Mouse (Mus musculus) heart, embryonic 12.5 days (tissue): ENCODE data around the gene P2rx7. TPM values are rescaled to one million over a fixed set of nuclear protein-coding genes. Genes with fewer than 3 reads are reported as not detected.
A peak's percentile ranks its signal among the peaks of the same experiment; 100 is the strongest.

ENCODE experiments used
- ATAC-seq: fragments of 200-750 bp; cut with Nextera tagmentation; 2 replicates; pipeline ENCODE4 v1.8.0; 2017; ENCODE audit warnings: moderate TSS enrichment, moderate library complexity; ENCODE audit not compliant: insufficient number of reproducible peaks, low FRiP score
- H3K27ac ChIP-seq: fragments of 300-500 bp; sonication (generic); 2 replicates; pipeline ENCODE4 v1.5.1; 2016; ENCODE audit warnings: mild to moderate bottlenecking, moderate library complexity; ENCODE audit not compliant: poor library complexity, severe bottlenecking
- H3K27me3 ChIP-seq: fragments of 300-500 bp; sonication (generic); replicated peaks from 2 replicates; pipeline ENCODE4 v1.6.1; 2016; ENCODE audit warnings: mild to moderate bottlenecking, moderate library complexity
- H3K36me3 ChIP-seq: fragments of 300-500 bp; sonication (generic); 2 replicates; pipeline ENCODE4 v1.6.1; 2016; ENCODE audit warnings: mild to moderate bottlenecking, moderate library complexity
- H3K4me1 ChIP-seq: fragments of 300-500 bp; sonication (generic); replicated peaks from 2 replicates; pipeline ENCODE4 v1.6.1; 2016; ENCODE audit warnings: mild to moderate bottlenecking
- H3K4me2 ChIP-seq: fragments of 300-500 bp; sonication (generic); 2 replicates; pipeline ENCODE4 v1.6.1; 2016; ENCODE audit warnings: mild to moderate bottlenecking, moderate library complexity
- H3K4me3 ChIP-seq: fragments of 300-500 bp; sonication (generic); 2 replicates; pipeline ENCODE4 v1.5.1; 2016; ENCODE audit warnings: mild to moderate bottlenecking
- H3K9ac ChIP-seq: fragments of 300-500 bp; sonication (generic); 2 replicates; pipeline ENCODE4 v1.6.1; 2016; ENCODE audit warnings: mild to moderate bottlenecking, moderate library complexity
- H3K9me3 ChIP-seq: fragments of 300-500 bp; sonication (generic); replicated peaks from 2 replicates; pipeline ENCODE4 v1.6.1; 2016; ENCODE audit warnings: mild to moderate bottlenecking, moderate library complexity
- WGBS: fragments of 180-500 bp; shearing (Covaris S2); methylation state at CpG from one replicate; pipeline ENCODE4 v1.1.7; 2016; 5-methylcytosine and 5-hydroxymethylcytosine counted together
- polyA plus RNA-seq: library from polyadenylated mRNA; unstranded; fragments of >200 nt; fragmentation: Nextera tagmentation; extraction: Ambion mirVana; gene quantifications from 2 replicates; pipeline ENCODE4 v1.2.1, GENCODE M21; 2016

Gene P2rx7
- polyA plus RNA-seq, 1 experiment from 2014 or later = 0.91 TPM

DNA sequence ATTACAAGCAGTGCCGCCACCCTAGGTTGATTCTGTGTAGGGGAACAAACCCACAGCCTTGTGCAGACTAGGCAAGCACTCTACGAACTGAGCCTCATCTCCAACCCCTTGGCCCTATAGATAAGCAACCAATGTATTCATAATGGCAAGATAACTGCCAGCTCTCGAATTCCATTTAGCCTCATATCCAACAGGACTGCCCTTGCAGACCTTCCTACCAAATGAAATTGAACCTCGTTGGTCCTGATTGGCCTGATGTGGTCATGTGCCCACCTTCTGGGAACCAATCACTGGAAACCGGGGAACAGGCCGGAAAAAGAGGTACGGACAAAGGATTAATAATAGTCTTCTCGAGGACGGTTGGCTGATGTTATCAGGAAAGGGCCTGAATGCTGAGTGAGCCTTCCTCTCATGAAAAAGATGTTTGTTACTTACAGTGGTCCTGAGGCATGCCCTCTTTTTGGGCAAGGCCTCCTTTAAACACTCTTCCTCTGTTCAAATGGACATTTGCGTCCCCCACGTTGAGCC lies 18.7 kb upstream of the P2rx7 start:
- H3K4me1 ChIP-seq = peaks cover 44% of the 10 kb centered on the region
- H3K4me3 ChIP-seq = no peak overlapping the region
- H3K9ac ChIP-seq = no peak overlapping the region
- H3K4me2 ChIP-seq = no peak overlapping the region
- ATAC-seq = no peak
- H3K36me3 ChIP-seq = no peaks in the 10 kb centered on the region
- no peak overlapping the region for H3K27ac ChIP-seq
- no peaks in the 10 kb centered on the region for H3K27me3 ChIP-seq
- 83% methylated on average over 11 of the region's 11 CpGs for WGBS
- H3K9me3 ChIP-seq = no peaks in the 10 kb centered on the region

DNA sequence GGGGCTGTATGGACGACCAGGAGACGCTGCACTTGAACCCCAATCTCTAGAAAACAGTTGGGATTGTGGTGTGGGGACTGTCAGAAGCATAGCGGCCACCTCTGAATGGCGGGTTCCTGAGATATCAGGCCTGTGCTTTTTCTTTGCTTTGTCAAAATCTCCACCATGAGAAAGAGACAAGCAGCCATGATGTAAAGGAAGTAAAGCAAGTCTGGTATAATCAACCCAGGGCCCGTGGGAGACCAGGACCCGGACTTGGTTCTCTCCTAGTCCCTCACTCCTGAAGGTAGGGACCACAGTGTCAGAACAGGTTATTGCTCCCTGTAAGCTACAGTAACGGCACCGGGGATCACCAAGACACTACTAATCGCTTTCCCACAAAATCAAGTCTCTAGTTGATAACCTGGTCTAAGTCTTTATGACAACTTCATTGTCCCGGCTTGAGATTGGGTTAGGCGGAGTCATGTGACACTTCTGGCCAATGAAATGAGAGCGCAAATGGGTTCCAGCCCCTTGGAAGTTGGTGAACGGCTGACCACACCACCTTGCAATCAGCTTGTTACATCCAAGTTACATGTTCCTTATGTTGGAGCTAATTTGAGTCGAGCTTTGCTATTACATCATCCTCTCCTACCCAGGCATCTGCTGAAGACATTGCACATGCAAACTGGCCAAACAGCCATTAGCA lies 18.0 kb upstream of the P2rx7 start:
- H3K27ac ChIP-seq = 0 out of 2 replicates have a peak overlapping the region, but pooled peaks have one; percentile 28
- no peak overlapping the region for H3K9ac ChIP-seq
- H3K4me2 ChIP-seq = no peak overlapping the region
- no peaks in the 10 kb centered on the region for H3K9me3 ChIP-seq
- ATAC-seq = no peak
- H3K27me3 ChIP-seq = no peaks in the 10 kb centered on the region
- H3K36me3 ChIP-seq = no peaks in the 10 kb centered on the region
- no peak overlapping the region for H3K4me3 ChIP-seq
- H3K4me1 ChIP-seq = peaks cover 37% of the 10 kb centered on the region
- WGBS = 81% methylated on average over 14 of the region's 14 CpGs

DNA sequence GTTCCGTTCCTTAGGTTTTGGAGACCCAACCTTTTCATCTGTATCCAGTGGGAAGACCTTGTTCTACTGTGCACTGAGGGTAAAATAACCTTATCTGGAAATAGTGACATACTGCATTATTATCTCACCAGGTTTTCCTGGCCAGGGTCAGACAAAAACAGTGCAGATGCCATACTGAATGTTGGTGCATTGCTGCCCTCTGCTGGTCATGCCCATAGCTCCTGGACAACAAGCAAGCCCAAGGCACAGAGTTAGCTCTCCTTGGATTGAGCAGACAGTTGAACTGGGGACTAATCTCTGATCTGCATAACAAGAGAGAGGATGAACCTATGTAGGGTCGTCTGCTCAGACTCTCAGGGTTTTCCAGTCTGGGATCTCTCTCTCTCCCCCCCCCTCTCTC lies 16.5 kb upstream of the P2rx7 start:
- H3K9ac ChIP-seq = 0 out of 2 replicates have a peak overlapping the region, but pooled peaks have one; percentile 25
- H3K36me3 ChIP-seq = no peaks in the 10 kb centered on the region
- no peaks in the 10 kb centered on the region for H3K27me3 ChIP-seq
- WGBS = 28% methylated on average over 2 of the region's 2 CpGs
- H3K4me2 ChIP-seq = no peak overlapping the region
- no peak overlapping the region for H3K27ac ChIP-seq
- peak; percentile 78 for ATAC-seq
- no peaks in the 10 kb centered on the region for H3K9me3 ChIP-seq
- H3K4me3 ChIP-seq = no peak overlapping the region
- peaks cover 25% of the 10 kb centered on the region for H3K4me1 ChIP-seq

DNA sequence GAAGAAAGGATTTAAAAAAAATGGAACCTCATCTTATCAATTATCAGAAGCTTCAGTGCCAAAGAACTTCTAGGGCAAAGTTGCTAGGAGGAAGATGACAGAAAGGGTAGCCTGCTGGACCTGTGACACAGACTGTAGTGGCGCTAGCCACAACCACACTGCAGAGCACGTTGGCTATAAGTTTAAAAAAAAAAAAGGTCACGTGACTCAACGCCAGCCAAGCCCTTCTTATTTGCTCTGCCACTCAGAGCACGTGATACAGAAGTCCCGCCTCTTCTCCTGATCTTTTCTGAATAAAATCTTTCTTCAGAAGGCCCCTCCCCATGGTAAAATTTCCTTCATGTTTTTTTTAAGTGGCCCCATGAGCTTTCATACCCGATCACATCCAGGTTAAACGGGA lies 8.5 kb upstream of the P2rx7 start:
- Histone ChIP-seq H3K27me3 (no peaks in the 10 kb centered on the region), H3K4me2 (no peak overlapping the region), H3K27ac (no peak overlapping the region), H3K9ac (no peak overlapping the region), H3K36me3 (no peaks in the 10 kb centered on the region), H3K9me3 (no peaks in the 10 kb centered on the region), H3K4me1 (peaks cover 22% of the 10 kb centered on the region), H3K4me3 (no peak overlapping the region)
- WGBS = 83% methylated on average over 8 of the region's 8 CpGs
- no peak for ATAC-seq

DNA sequence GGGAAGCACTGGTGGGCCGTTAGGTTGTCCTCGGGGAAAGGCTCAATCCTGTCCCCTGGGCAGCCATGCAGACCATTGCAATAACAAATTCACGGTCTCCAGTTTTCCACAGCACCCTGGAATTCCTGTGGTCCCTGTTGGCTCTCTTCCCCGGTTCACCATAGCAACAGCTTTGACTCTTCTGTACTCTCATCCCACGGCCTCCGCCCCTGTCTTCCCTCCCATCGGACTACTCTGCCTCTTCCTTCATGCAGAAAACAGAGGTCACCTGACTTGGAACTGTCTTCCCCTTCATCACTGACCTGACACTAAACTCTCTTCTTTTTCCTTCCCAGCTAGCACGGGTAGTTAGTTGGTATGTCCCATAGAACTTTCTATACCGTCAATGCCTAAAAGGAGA lies 7.4 kb upstream of the P2rx7 start:
- H3K4me2 ChIP-seq = no peak overlapping the region
- ATAC-seq = no peak
- no peaks in the 10 kb centered on the region for H3K9me3 ChIP-seq
- no peak overlapping the region for H3K4me3 ChIP-seq
- WGBS = 74% methylated on average over 9 of the region's 9 CpGs
- H3K4me1 ChIP-seq = peaks cover 22% of the 10 kb centered on the region
- no peak overlapping the region for H3K9ac ChIP-seq
- H3K36me3 ChIP-seq = no peaks in the 10 kb centered on the region
- H3K27ac ChIP-seq = no peak overlapping the region
- no peaks in the 10 kb centered on the region for H3K27me3 ChIP-seq

DNA sequence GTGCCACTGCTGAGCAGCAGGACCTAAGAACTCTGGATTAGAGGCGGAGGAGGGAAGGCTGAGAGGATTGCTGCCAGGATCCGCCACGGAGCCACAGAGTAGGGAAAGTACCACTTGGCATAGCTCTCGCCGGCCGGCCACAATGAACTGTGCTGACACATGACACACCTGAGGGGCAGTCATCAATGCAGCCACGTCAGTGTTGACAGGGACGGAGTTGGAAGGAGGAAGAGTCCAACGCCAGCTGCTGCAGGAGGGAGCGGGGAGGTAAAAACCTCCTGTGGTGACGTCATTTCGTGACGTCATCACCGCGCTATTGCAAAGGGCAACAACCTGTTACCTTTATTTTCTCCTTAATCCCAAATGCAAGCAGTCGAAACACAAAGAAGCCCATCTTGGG lies 6.8 kb upstream of the P2rx7 start:
- Histone ChIP-seq H3K4me3 (peak overlapping the region; percentile 32), H3K27ac (no peak overlapping the region), H3K4me2 (peak overlapping the region; percentile 63), H3K9me3 (no peaks in the 10 kb centered on the region), H3K27me3 (no peaks in the 10 kb centered on the region), H3K36me3 (no peaks in the 10 kb centered on the region), H3K9ac (no peak overlapping the region), H3K4me1 (peaks cover 22% of the 10 kb centered on the region)
- 21% methylated on average over 16 of the region's 16 CpGs for WGBS
- ATAC-seq = 0 out of 2 replicates have a peak, but pooled peaks have one; percentile 31

DNA sequence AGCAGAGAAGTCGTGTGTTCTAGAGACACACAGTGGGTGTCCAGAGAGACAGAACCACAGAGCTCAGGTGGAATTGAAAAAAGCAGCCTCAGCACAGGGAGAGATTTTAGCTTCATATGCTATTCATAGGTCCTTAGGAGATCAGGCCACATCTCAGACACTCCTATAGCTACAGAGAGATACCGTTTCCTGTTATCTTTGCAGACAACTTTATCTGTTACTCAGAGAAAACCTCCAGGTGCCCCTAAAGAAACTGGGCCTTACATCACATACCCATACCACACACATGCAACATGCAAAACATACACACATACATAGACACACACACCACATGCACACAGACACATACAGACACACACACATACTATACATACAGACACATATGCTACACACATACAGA lies 5.4 kb upstream of the P2rx7 start:
- no peak overlapping the region for H3K4me3 ChIP-seq
- no peak overlapping the region for H3K4me2 ChIP-seq
- no peak overlapping the region for H3K27ac ChIP-seq
- 41% methylated on average over 2 of the region's 2 CpGs for WGBS
- H3K4me1 ChIP-seq = peaks cover 22% of the 10 kb centered on the region
- H3K9me3 ChIP-seq = no peaks in the 10 kb centered on the region
- H3K9ac ChIP-seq = no peak overlapping the region
- ATAC-seq = no peak
- no peaks in the 10 kb centered on the region for H3K27me3 ChIP-seq
- H3K36me3 ChIP-seq = no peaks in the 10 kb centered on the region

DNA sequence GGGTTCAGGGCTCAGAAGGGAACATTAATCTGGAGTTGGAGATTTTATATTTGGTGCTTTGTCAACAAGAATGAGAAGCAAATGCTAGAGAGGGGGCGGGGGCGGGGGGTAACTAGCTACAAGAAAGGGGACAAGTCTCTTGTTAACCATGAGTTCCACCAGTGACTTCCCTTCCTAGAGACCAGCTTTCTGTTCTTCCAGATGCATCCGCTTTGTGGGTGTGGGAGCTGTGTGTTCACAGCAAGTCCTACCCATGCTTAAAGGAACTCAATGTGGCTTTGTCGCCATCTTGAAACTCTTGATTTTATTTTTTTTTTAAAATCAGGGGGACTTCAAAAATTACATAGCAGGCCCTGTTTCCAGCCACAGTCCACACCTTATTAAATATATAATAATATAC lies 4.2 kb upstream of the P2rx7 start:
- WGBS = 91% methylated on average over 4 of the region's 4 CpGs
- ATAC-seq = no peak
- Histone ChIP-seq H3K4me2 (no peak overlapping the region), H3K4me3 (no peak overlapping the region), H3K27ac (no peak overlapping the region), H3K27me3 (no peaks in the 10 kb centered on the region), H3K4me1 (peaks cover 29% of the 10 kb centered on the region), H3K36me3 (no peaks in the 10 kb centered on the region), H3K9ac (no peak overlapping the region), H3K9me3 (no peaks in the 10 kb centered on the region)

DNA sequence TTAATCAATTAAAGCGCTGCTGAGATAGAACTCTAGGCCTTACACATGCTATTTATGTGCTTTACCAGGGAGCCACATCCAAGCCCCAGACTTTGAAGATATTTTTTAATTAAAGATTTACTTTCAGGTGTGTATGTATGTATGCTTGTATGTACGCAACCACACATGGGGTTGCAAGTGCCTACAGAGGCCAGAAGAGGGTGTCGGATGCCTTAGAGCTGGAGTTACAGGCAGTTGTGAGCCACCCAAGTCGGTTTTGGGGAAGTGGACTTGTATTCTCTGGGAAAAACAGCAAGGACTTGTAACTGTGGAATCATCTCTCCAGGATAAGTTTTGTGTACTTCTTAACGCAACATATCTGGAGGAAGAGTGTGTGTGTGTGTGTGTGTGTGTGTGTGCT lies 3.7 kb upstream of the P2rx7 start:
- Histone ChIP-seq H3K9me3 (no peaks in the 10 kb centered on the region), H3K27me3 (no peaks in the 10 kb centered on the region), H3K27ac (no peak overlapping the region), H3K4me1 (peaks cover 30% of the 10 kb centered on the region), H3K4me2 (no peak overlapping the region), H3K9ac (no peak overlapping the region), H3K36me3 (no peaks in the 10 kb centered on the region), H3K4me3 (no peak overlapping the region)
- WGBS = 81% methylated on average over 5 of the region's 5 CpGs
- no peak for ATAC-seq

DNA sequence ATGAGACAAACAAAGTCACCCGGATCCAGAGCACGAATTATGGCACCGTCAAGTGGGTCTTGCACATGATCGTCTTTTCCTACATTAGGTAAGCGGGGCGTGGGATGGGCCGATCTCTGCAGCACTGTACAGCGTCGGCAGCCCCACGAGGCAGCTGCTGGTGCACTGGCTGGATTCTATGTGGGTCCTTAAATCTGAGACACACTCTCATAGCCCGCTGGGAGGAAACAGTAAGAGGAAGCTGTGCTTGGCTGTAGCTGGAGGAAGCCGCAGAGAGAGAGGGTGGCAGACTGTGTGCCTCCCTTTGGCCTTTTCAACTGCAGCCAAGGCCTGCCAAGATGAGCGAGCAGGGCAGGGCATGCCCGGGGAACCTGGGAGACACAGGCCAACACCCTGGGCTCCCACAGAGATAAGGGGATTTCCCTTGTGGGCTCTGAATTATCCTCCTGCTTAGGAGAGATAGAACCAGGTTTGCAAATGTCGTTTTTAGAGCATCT lies 448 bp downstream of the P2rx7 start:
- Histone ChIP-seq H3K4me1 (peaks cover 22% of the 10 kb centered on the region), H3K9me3 (peaks cover 4% of the 10 kb centered on the region; the same call in 1 of the 2 replicates), H3K36me3 (no peaks in the 10 kb centered on the region), H3K4me3 (no peak overlapping the region), H3K27ac (no peak overlapping the region), H3K4me2 (no peak overlapping the region), H3K27me3 (no peaks in the 10 kb centered on the region), H3K9ac (no peak overlapping the region)
- ATAC-seq = no peak
- WGBS = 63% methylated on average over 15 of the region's 15 CpGs

DNA sequence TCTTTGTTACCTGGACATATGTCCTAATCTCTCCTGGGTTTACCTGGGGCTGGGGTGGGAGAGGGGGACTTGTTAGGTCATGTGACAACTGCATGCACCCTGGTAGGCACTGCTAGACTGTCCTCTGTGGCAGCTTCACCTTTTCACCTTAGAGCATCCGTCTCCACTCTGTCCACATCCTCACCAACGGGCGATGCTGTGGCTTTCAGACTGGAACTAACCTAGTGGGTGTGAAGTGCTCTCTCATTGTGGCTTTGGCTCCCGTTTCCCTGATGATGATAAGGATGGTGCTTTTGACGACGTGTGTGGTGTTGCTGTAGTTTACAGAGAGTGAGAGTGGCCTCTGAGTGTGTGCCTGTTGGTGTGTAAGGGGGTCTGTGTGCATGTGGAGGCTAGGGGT lies 1.6 kb downstream of the P2rx7 start:
- WGBS = 48% methylated on average over 6 of the region's 6 CpGs
- Histone ChIP-seq H3K27me3 (no peaks in the 10 kb centered on the region), H3K9me3 (peaks cover 4% of the 10 kb centered on the region; the same call in 1 of the 2 replicates), H3K4me2 (no peak overlapping the region), H3K36me3 (no peaks in the 10 kb centered on the region), H3K4me3 (no peak overlapping the region), H3K4me1 (peaks cover 25% of the 10 kb centered on the region), H3K27ac (no peak overlapping the region), H3K9ac (no peak overlapping the region)
- no peak for ATAC-seq
